Mouse (Mus musculus) neural tube, embryonic 12.5 days (tissue): ENCODE results near the gene E330009J07Rik. TPM values are rescaled to one million over a fixed set of nuclear protein-coding genes. Genes with fewer than 3 reads are reported as not detected.

Experiments
- ATAC-seq: fragments of 200-750 bp; cut with Nextera tagmentation; 2 replicates; pipeline ENCODE4 v1.8.0; 2017; ENCODE audit warnings: low read depth, mild to moderate bottlenecking, moderate TSS enrichment, moderate library complexity; ENCODE audit not compliant: low FRiP score
- H3K27ac ChIP-seq: fragments of 300-500 bp; sonication (generic); 2 replicates; pipeline ENCODE4 v1.5.1; 2016
- H3K27me3 ChIP-seq: fragments of 300-500 bp; sonication (generic); replicated peaks from 2 replicates; pipeline ENCODE4 v1.6.1; 2016; ENCODE audit warnings: mild to moderate bottlenecking
- H3K36me3 ChIP-seq: fragments of 300-500 bp; sonication (generic); 2 replicates; pipeline ENCODE4 v1.6.1; 2016; ENCODE audit warnings: mild to moderate bottlenecking
- H3K4me1 ChIP-seq: fragments of 300-500 bp; sonication (generic); 2 replicates; pipeline ENCODE4 v1.6.1; 2016
- H3K4me2 ChIP-seq: fragments of 300-500 bp; sonication (generic); replicated peaks from 2 replicates; pipeline ENCODE4 v1.6.1; 2016; ENCODE audit warnings: mild to moderate bottlenecking
- H3K4me3 ChIP-seq: fragments of 300-500 bp; sonication (generic); 2 replicates; pipeline ENCODE4 v1.5.1; 2016
- H3K9ac ChIP-seq: fragments of 300-500 bp; sonication (generic); 2 replicates; pipeline ENCODE4 v1.6.1; 2016; ENCODE audit warnings: mild to moderate bottlenecking
- H3K9me3 ChIP-seq: fragments of 300-500 bp; sonication (generic); 2 replicates; pipeline ENCODE4 v1.6.1; 2016; ENCODE audit warnings: mild to moderate bottlenecking
- WGBS: fragments of 180-500 bp; shearing (Covaris S2); methylation state at CpG from one replicate; pipeline ENCODE4 v1.1.7; 2016; 5-methylcytosine and 5-hydroxymethylcytosine counted together
- polyA plus RNA-seq: library from polyadenylated mRNA; unstranded; fragments of >200 nt; fragmentation: Nextera tagmentation; extraction: Ambion mirVana; gene quantifications from 2 replicates; pipeline ENCODE4 v1.2.1, GENCODE M21; 2016

The E330009J07Rik gene
- polyA plus RNA-seq, result 16.5 and 21.7 TPM in 2 replicates

DNA sequence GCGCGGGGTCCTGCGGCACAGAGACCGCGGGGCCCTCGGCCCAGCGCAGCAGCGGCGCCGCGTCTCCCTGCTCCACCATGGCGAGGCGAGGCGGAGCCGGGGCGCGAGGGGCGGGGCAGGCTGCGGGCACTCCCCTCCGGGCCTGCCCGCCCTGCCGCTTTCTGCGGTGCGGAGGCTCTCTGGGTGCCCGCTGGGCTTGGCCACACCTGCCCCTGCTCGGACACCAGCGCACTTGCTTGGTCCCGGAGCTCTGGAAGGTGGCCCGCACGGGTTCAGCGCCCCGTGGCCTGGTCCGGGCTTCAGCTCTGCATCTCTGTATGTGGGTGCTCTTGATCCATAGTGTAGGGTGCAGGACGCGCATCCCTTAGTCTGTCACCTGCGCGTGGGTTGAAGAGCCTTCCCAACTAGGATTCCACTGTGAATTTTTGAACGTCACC, at the start of gene E330009J07Rik:
Gene E330009J07Rik (minus strand): TSS at position 89 of the 437 bp plus-strand sequence.
- Histone ChIP-seq H3K4me1 (peaks cover 11% of the 10 kb centered on the region; the same call in 1 of the 2 replicates), H3K27ac (peak within 1 kb of the TSS; percentile 79), H3K27me3 (no peaks in the 10 kb centered on the region; the same call in 1 of the 2 replicates), H3K9ac (peak within 1 kb of the TSS; percentile 84), H3K9me3 (no peaks in the 10 kb centered on the region), H3K4me3 (peak within 1 kb of the TSS; percentile 81), H3K4me2 (peak within 1 kb of the TSS; percentile 82), H3K36me3 (no peaks in the 10 kb centered on the region)
- peak; percentile 90 for ATAC-seq
- under 1% methylated on average over 38 of the region's 38 CpGs for WGBS

DNA sequence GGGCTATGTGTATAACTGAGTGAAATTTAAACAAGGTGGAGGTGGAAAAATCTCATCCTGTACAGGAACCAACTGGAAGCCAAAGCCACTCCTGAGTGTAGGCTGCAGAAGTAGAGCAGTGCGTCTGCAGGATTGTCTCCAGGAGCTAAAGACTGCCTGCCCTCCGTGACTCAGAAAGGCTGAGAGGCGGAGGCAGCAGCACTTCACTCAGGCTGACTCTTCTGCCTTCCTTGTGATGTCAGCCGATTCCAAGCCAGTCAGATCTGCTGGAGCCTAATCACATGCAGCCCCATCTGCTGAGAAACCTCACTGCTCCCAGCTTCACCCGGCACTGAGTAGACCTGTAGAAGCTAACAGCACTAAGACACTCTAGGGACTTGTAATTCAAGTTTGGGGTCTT, 46.4 kb upstream of the E330009J07Rik start:
- H3K27me3 ChIP-seq, result no peaks in the 10 kb centered on the region
- no peak overlapping the region for H3K9ac ChIP-seq
- H3K9me3 ChIP-seq, result no peaks in the 10 kb centered on the region
- no peak overlapping the region for H3K27ac ChIP-seq
- H3K4me3 ChIP-seq, result no peak overlapping the region
- ATAC-seq, result no peak
- no peaks in the 10 kb centered on the region for H3K4me1 ChIP-seq
- no peak overlapping the region for H3K4me2 ChIP-seq
- peaks cover 49% of the 10 kb centered on the region for H3K36me3 ChIP-seq
- WGBS, result 97% methylated on average over 5 of the region's 5 CpGs

DNA sequence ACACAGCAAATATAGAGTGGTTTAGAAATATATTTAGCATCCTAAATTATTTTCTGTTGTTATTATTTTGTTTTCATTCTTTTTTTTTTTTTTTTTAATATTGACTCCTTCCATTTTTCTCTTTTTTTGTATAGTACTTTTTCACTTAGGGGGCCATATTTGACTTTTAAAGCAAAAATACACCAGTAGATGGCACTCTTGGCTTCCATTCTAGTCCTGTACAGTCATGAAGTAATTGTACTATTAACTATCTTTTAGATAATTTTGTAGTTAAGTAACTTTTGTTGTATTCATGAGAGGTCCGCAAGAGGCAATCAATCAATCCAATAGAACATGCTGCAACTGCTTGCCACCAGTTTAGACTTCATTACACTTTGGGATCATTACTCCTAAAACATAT, 43.8 kb upstream of the E330009J07Rik start:
- Histone ChIP-seq H3K4me1 (no peaks in the 10 kb centered on the region), H3K36me3 (peaks cover 71% of the 10 kb centered on the region)
- WGBS, result 91% methylated on average over 1 of the region's 1 CpGs

DNA sequence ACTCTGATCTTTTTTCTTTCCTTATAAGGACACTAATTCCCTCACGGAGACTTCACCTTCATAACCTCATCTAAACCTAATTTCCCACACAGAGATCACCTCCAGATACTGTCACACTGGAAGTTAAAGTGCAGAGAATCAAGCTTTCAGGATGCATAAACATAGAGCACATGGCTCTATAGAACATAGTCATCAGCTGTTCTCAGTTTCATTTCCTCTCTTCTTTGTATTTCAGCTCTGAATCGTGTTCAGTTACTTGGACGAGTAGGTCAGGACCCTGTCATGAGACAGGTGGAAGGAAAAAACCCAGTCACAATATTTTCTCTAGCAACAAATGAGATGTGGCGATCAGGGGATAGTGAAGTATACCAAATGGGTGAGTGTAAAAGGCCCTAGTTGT, 40.2 kb upstream of the E330009J07Rik start:
- no peak overlapping the region for H3K9ac ChIP-seq
- H3K27ac ChIP-seq, result no peak overlapping the region
- no peak overlapping the region for H3K4me2 ChIP-seq
- 93% methylated on average over 4 of the region's 4 CpGs for WGBS
- peaks cover 10% of the 10 kb centered on the region; the same call in 1 of the 2 replicates for H3K4me1 ChIP-seq
- H3K36me3 ChIP-seq, result peaks cover 52% of the 10 kb centered on the region
- ATAC-seq, result no peak
- no peak overlapping the region for H3K4me3 ChIP-seq
- no peaks in the 10 kb centered on the region for H3K27me3 ChIP-seq
- H3K9me3 ChIP-seq, result no peaks in the 10 kb centered on the region

More for the DNA sequence above, 43.8 kb upstream of the E330009J07Rik start:
- H3K4me3 ChIP-seq, result no peak overlapping the region
- no peaks in the 10 kb centered on the region for H3K9me3 ChIP-seq
- no peak overlapping the region for H3K9ac ChIP-seq
- no peak for ATAC-seq
- no peak overlapping the region for H3K4me2 ChIP-seq
- no peaks in the 10 kb centered on the region for H3K27me3 ChIP-seq
- no peak overlapping the region for H3K27ac ChIP-seq

DNA sequence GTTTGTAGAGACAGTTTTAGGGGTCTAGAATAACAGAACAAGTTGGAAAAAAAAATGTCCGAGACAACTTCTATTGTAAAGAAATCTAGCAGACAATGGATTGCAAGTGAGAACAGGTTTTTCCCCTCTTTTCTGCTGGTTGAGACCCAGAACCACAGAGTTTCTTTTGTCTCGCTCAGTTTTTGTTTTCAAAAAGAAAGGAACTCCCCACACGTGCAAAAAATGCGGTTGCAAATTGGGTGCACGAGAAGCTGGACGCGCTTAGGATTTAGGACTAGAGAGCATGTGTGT, 35.7 kb upstream of the E330009J07Rik start:
- peak; percentile 9; the same call in 1 of the 2 replicates for ATAC-seq
- Histone ChIP-seq H3K36me3 (peaks cover 30% of the 10 kb centered on the region), H3K4me3 (peak overlapping the region; percentile 75), H3K27ac (peak overlapping the region; percentile 64), H3K4me1 (peaks cover 10% of the 10 kb centered on the region; the same call in 1 of the 2 replicates), H3K4me2 (peak overlapping the region; percentile 69), H3K9me3 (no peaks in the 10 kb centered on the region), H3K9ac (peak overlapping the region; percentile 84), H3K27me3 (no peaks in the 10 kb centered on the region)
- under 1% methylated on average over 7 of the region's 7 CpGs for WGBS

DNA sequence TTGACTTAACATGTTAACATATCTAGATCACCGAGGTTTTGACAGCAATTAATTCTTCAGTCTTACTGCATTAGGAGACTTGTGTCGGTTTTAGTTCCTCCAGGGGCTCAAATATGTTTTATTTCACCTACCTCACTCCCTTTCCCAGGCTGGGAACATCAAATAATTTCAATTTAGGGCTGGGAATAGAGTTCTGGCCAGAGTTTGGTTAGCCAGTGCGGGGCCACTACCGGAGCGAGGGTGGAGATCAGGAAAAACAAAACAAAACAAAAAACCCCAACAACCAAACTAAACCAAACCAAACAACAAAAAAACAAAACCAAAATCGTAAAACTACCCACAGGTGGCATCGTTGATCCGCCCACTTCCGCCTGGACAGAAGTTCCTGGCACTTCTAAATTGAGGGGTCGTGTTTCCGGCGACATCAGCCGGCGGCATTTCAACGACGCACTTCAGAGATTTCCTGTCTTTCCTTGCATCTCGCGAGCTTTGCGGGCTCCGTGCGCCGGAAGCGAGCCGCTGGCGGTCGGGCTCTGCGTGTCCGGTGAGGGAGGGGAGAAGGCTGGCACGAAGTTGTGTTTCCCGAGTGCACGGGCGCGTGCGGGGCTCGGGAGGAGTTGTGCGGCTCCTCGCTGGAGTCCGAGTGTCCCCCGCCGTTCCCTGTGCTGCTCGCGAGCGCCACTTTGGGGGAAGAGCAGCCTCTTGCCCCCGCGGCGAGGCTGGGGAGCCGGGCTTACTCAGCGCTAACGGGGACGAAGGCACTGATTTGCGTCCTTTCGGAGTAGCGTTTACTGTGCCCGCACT, 35.2 kb upstream of the E330009J07Rik start, which contains the start of gene Ssbp1:
Gene Ssbp1 (plus strand): TSS at position 437 of the 804 bp plus-strand sequence.
- H3K27ac ChIP-seq, result peak within 1 kb of the TSS; percentile 64
- H3K4me1 ChIP-seq, result peaks cover 10% of the 10 kb centered on the region; the same call in 1 of the 2 replicates
- H3K9ac ChIP-seq, result peak within 1 kb of the TSS; percentile 84
- ATAC-seq, result peak; percentile 96
- peaks cover 27% of the 10 kb centered on the region for H3K36me3 ChIP-seq
- WGBS, result 1% methylated on average over 54 of the region's 54 CpGs
- H3K4me2 ChIP-seq, result peak within 1 kb of the TSS; percentile 69
- H3K4me3 ChIP-seq, result peak within 1 kb of the TSS; percentile 75
- no peaks in the 10 kb centered on the region for H3K27me3 ChIP-seq
- no peaks in the 10 kb centered on the region for H3K9me3 ChIP-seq

DNA sequence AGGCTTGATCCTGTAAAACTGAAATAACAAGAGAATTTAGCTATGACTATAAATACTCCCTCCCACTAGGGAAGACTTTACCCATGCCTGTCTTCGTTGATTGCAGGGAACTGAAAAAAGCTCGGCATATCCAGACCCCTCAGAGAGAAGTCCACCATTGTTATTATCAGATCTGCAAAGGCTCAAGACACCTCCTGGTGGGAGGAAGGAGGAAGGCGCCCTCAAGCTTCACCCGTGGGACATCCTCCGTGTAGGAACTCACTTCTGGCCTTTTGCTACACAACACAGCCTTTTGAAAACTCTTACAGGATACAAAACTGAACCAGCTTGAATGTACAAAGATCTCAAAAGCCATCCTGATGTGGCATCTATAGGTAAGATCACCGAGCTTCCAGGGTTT, 29.8 kb upstream of the E330009J07Rik start:
- Histone ChIP-seq H3K9ac (no peak overlapping the region), H3K36me3 (no peaks in the 10 kb centered on the region), H3K4me1 (no peaks in the 10 kb centered on the region), H3K4me3 (no peak overlapping the region), H3K27me3 (no peaks in the 10 kb centered on the region), H3K9me3 (no peaks in the 10 kb centered on the region), H3K27ac (no peak overlapping the region), H3K4me2 (no peak overlapping the region)
- 48% methylated on average over 6 of the region's 6 CpGs for WGBS
- no peak for ATAC-seq

DNA sequence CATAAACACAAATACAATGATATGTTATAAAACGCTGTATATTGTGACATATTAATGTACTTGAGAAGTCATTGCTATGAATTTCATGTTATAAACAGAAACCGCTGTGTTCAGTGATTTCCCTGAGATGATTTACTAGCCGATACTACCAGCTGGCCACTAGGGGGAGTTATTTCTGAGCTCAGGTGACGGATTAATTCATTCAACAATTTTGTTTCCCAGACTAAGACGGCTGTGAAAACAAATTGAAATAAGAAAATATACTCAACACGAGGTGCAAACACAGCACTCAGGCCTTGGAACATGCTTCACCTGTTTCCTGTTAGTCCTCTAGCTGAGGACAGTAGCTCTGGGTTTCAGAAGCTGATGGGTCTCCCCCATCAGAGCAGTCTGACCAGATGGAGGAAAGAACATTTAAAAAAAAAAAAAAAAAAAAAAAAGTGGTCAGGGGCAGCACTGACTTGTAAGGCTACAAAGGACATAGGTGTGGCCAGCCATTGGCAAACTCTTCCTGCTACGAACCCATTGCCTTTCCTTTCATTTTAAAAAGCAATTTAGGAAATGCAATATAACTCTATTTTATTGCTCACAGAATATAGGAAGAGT, 18.6 kb upstream of the E330009J07Rik start:
- no peak overlapping the region for H3K4me3 ChIP-seq
- no peak overlapping the region for H3K9ac ChIP-seq
- no peaks in the 10 kb centered on the region for H3K9me3 ChIP-seq
- no peak overlapping the region for H3K27ac ChIP-seq
- no peak for ATAC-seq
- WGBS, result 24% methylated on average over 7 of the region's 7 CpGs
- no peaks in the 10 kb centered on the region for H3K4me1 ChIP-seq
- no peaks in the 10 kb centered on the region for H3K27me3 ChIP-seq
- H3K36me3 ChIP-seq, result no peaks in the 10 kb centered on the region
- H3K4me2 ChIP-seq, result no peak overlapping the region

DNA sequence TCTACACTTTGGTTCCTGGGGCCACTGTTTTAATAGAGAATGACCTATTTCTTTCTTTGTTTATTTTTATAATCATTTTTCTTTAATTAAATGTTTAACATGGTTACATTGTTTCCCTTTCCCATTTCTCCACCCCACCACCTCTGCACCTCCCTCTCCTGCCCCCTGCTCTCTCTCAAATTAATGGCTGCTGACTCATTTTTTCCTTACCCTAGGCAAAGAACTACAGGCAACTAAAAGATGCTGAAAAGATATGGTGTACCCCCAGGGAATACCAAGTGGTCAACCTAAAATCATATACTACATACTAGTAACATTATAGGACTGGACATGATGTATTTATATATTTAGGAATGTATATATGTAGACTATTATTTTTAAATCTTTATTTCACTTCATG, 12.7 kb upstream of the E330009J07Rik start:
- Histone ChIP-seq H3K36me3 (no peaks in the 10 kb centered on the region), H3K4me1 (no peaks in the 10 kb centered on the region), H3K27ac (no peak overlapping the region), H3K4me2 (no peak overlapping the region), H3K9me3 (no peaks in the 10 kb centered on the region), H3K9ac (no peak overlapping the region), H3K27me3 (no peaks in the 10 kb centered on the region), H3K4me3 (no peak overlapping the region)
- no peak for ATAC-seq

DNA sequence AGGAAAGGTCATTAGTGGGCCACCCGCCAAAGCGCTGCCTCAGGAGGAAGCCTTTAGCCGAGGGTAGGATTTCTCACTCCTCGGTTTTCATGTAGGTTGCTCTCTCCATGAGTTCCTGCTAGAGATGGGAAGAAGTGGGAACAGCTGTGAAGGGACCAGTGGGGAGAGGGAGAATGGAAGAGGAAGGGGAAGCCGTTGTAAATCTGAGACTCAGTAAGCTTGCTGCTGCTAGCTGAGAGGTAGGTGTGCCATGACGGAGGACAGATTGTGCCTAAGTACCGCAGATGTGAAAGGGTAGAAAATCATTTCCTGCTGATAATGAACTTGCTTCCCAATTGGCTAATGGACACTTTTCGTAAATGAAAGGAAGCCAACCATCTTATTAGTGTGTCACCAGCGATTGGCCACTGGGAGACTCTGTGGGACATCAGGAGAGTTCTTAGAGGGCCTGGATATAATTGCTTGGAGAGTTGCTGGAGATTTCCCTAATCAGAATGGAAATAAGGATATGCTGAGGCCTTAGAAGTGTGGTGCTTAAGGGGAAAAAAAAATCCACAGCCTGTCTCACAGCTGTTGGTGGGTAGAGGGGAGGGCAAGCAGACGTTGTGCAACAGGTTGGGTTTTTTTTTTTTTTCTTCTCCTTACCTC, 7.5 kb upstream of the E330009J07Rik start:
- no peak overlapping the region for H3K4me3 ChIP-seq
- H3K9me3 ChIP-seq, result no peaks in the 10 kb centered on the region
- H3K27ac ChIP-seq, result no peak overlapping the region
- no peak overlapping the region for H3K4me2 ChIP-seq
- 35% methylated on average over 10 of the region's 10 CpGs for WGBS
- no peaks in the 10 kb centered on the region for H3K4me1 ChIP-seq
- no peaks in the 10 kb centered on the region for H3K36me3 ChIP-seq
- ATAC-seq, result no peak
- H3K9ac ChIP-seq, result no peak overlapping the region
- no peaks in the 10 kb centered on the region; the same call in none of the 2 replicates for H3K27me3 ChIP-seq

DNA sequence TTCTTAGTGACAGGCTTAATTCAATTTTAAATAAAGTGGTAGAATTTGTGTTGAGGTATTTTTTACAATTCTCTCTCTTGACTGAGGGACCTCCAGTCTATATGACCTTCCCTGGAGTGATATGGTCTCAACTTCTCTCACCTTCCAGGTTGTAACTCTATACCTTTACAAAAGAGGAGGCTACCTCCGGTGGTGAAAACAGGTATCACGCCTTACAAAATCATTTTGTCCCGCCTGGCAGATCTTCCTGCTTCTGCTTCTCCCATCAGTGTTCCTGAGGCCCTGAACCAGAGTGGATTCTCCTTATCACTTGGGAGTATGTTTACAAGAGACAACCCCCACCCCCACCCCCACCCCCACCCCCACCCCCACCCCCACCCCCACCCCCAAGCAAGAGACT, 5.8 kb upstream of the E330009J07Rik start:
- no peak overlapping the region for H3K9ac ChIP-seq
- no peak overlapping the region for H3K4me3 ChIP-seq
- no peak overlapping the region for H3K27ac ChIP-seq
- H3K27me3 ChIP-seq, result no peaks in the 10 kb centered on the region; the same call in none of the 2 replicates
- ATAC-seq, result no peak
- H3K36me3 ChIP-seq, result no peaks in the 10 kb centered on the region
- WGBS, result 48% methylated on average over 3 of the region's 3 CpGs
- H3K4me2 ChIP-seq, result no peak overlapping the region
- H3K4me1 ChIP-seq, result no peaks in the 10 kb centered on the region
- no peaks in the 10 kb centered on the region for H3K9me3 ChIP-seq

DNA sequence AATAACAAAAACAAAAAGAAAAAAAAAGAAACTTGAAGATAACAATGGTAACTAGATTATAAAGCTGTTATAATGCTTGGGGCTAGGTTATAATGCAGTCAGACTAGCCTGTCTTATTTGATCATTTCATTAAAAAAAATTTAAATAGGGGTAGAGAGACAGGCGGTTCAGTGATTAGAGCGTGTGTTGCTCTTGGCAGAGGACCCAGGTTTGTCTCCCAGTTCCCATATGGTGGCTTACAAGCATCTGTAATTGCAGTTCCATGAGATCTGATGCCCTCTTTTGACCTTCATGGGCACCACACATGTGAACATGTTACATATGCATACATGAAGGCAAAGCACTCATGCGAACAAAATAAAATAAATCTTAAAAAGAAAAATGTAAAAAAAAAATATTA, 5.3 kb upstream of the E330009J07Rik start:
- Histone ChIP-seq H3K4me2 (no peak overlapping the region), H3K27me3 (no peaks in the 10 kb centered on the region; the same call in none of the 2 replicates), H3K4me1 (no peaks in the 10 kb centered on the region), H3K9me3 (no peaks in the 10 kb centered on the region), H3K9ac (no peak overlapping the region), H3K4me3 (no peak overlapping the region), H3K27ac (no peak overlapping the region), H3K36me3 (no peaks in the 10 kb centered on the region)
- WGBS, result 81% methylated on average over 3 of the region's 3 CpGs
- ATAC-seq, result no peak
